Mouse (Mus musculus): ENCODE results near the gene Folr2. TPM values are rescaled to one million over a fixed set of nuclear protein-coding genes. Genes with fewer than 3 reads are reported as not detected.

The Folr2 gene
- polyA plus RNA-seq, 2 experiments = 4.2 to 7.4 TPM

GRCm38 (mm10) chr7:101875978-101876377, 19.0 kb upstream of the Folr2 start:
- H3K9me3 ChIP-seq (ENCODE audit: control insufficient read depth, low read length) = no peaks in the 10 kb centered on the region
- no peak overlapping the region for H3K4me3 ChIP-seq (ENCODE audit: insufficient read depth in 1 of 2, low read depth in 2 of 2, low read length in 2 of 2)
- H3K4me2 ChIP-seq (ENCODE audit: low read depth) = no peak overlapping the region
- H3K36me3 ChIP-seq (replicated peaks; ENCODE audit: control insufficient read depth, insufficient read depth, low read depth) = no peaks in the 10 kb centered on the region
- H3K27ac ChIP-seq = no peak overlapping the region
- no peak for ATAC-seq (ENCODE audit: insufficient read depth)
- DNase-seq (ENCODE audit: low read depth in 3 of 3, low spot score in 3 of 3) = no peak
- no peak for TF ChIP-seq CTCF (IDR thresholded peaks at IDR 0.05; ENCODE audit: low read depth)
- no peak for TF ChIP-seq EP300 (IDR thresholded peaks at IDR 0.05; ENCODE audit: low read depth)
- no peak overlapping the region for H3K9ac ChIP-seq (replicated peaks)
- H3K27me3 ChIP-seq (ENCODE audit: control insufficient read depth, insufficient read depth, low read length) = no peaks in the 10 kb centered on the region
- WGBS (ENCODE audit: insufficient replicate concordance) = 63% methylated on average over 1 of the region's 1 CpGs
- H3K4me1 ChIP-seq (replicated peaks; ENCODE audit: control insufficient read depth in 2 of 2, insufficient read depth in 2 of 2, low read length in 1 of 2) = peaks cover 0 to 3% of the 10 kb centered on the region in 2 experiments; a peak in 1 of 4 replicates

GRCm38 (mm10) chr7:101871296-101871695, 14.3 kb upstream of the Folr2 start:
- Histone ChIP-seq H3K9me3 (ENCODE audit: control insufficient read depth, low read length) (no peaks in the 10 kb centered on the region), H3K36me3 (replicated peaks; ENCODE audit: control insufficient read depth, insufficient read depth, low read depth) (no peaks in the 10 kb centered on the region), H3K4me2 (ENCODE audit: low read depth) (no peak overlapping the region), H3K4me3 (ENCODE audit: insufficient read depth in 1 of 2, low read depth in 2 of 2, low read length in 2 of 2) (no peak overlapping the region), H3K9ac (replicated peaks) (no peak overlapping the region), H3K4me1 (replicated peaks; ENCODE audit: control insufficient read depth in 2 of 2, insufficient read depth in 2 of 2, low read length in 1 of 2) (peaks cover 0 to 3% of the 10 kb centered on the region in 2 experiments; a peak in 2 of 4 replicates), H3K27me3 (ENCODE audit: control insufficient read depth, insufficient read depth, low read length) (no peaks in the 10 kb centered on the region), H3K27ac (no peak overlapping the region)
- TF ChIP-seq CTCF (IDR thresholded peaks at IDR 0.05; ENCODE audit: low read depth) (no peak), EP300 (IDR thresholded peaks at IDR 0.05; ENCODE audit: low read depth) (no peak)
- DNase-seq (ENCODE audit: low read depth in 3 of 3, low spot score in 3 of 3) (no peak), ATAC-seq (ENCODE audit: insufficient read depth) (peak; percentile 35; the same call in 1 of the 2 replicates)
- 70% methylated on average over 3 of the region's 3 CpGs for WGBS (ENCODE audit: insufficient replicate concordance)

- no peak within 1 kb of the TSS for H3K4me2 ChIP-seq (ENCODE audit: low read depth)
- no peak for TF ChIP-seq CTCF (IDR thresholded peaks at IDR 0.05; ENCODE audit: low read depth)
- no peak for TF ChIP-seq EP300 (IDR thresholded peaks at IDR 0.05; ENCODE audit: low read depth)
- no peak for ATAC-seq (ENCODE audit: insufficient read depth)
These were observed 13.6 kb upstream of the Folr2 start, which contains the start of gene Folr1 for GRCm38 (mm10) chr7:101870629-101871028. TSS of gene Folr1 (minus strand) at chr7:101870788.

GRCm38 (mm10) chr7:101869163-101869500, 12.1 kb upstream of the Folr2 start:
- H3K4me3 ChIP-seq (ENCODE audit: insufficient read depth in 1 of 2, low read depth in 2 of 2, low read length in 2 of 2) = no peak overlapping the region
- no peak for TF ChIP-seq CTCF (IDR thresholded peaks at IDR 0.05; ENCODE audit: low read depth)
- TF ChIP-seq EP300 (IDR thresholded peaks at IDR 0.05; ENCODE audit: low read depth) = no peak
- H3K9ac ChIP-seq (replicated peaks) = no peak overlapping the region
- no peaks in the 10 kb centered on the region for H3K27me3 ChIP-seq (ENCODE audit: control insufficient read depth, insufficient read depth, low read length)
- DNase-seq (ENCODE audit: low read depth in 3 of 3, low spot score in 3 of 3) (no peak), ATAC-seq (ENCODE audit: insufficient read depth) (no peak)
- H3K9me3 ChIP-seq (ENCODE audit: control insufficient read depth, low read length) = no peaks in the 10 kb centered on the region
- 60% methylated on average over 7 of the region's 7 CpGs for WGBS (ENCODE audit: insufficient replicate concordance)
- no peaks in the 10 kb centered on the region for H3K36me3 ChIP-seq (replicated peaks; ENCODE audit: control insufficient read depth, insufficient read depth, low read depth)
- H3K4me1 ChIP-seq (replicated peaks; ENCODE audit: control insufficient read depth in 2 of 2, insufficient read depth in 2 of 2, low read length in 1 of 2) = peaks cover 0 to 3% of the 10 kb centered on the region in 2 experiments; a peak in 2 of 4 replicates
- H3K4me2 ChIP-seq (ENCODE audit: low read depth) = no peak overlapping the region
- no peak overlapping the region for H3K27ac ChIP-seq

More at GRCm38 (mm10) chr7:101870629-101871028, 13.6 kb upstream of the Folr2 start, which contains the start of gene Folr1:
- Histone ChIP-seq H3K9me3 (ENCODE audit: control insufficient read depth, low read length) (no peaks in the 10 kb centered on the region), H3K4me3 (ENCODE audit: insufficient read depth in 1 of 2, low read depth in 2 of 2, low read length in 2 of 2) (no peak within 1 kb of the TSS), H3K4me1 (replicated peaks; ENCODE audit: control insufficient read depth in 2 of 2, insufficient read depth in 2 of 2, low read length in 1 of 2) (peaks cover 0 to 3% of the 10 kb centered on the region in 2 experiments; a peak in 2 of 4 replicates), H3K27me3 (ENCODE audit: control insufficient read depth, insufficient read depth, low read length) (no peaks in the 10 kb centered on the region), H3K27ac (no peak within 1 kb of the TSS), H3K36me3 (replicated peaks; ENCODE audit: control insufficient read depth, insufficient read depth, low read depth) (no peaks in the 10 kb centered on the region), H3K9ac (replicated peaks) (no peak within 1 kb of the TSS)
- 47% methylated on average over 2 of the region's 2 CpGs for WGBS (ENCODE audit: insufficient replicate concordance)
- DNase-seq (ENCODE audit: low read depth in 3 of 3, low spot score in 3 of 3) = no peak

- ATAC-seq (ENCODE audit: insufficient read depth) (no peak), DNase-seq (ENCODE audit: low read depth in 3 of 3, low spot score in 3 of 3) (no peak)
- peaks cover 0 to 3% of the 10 kb centered on the region in 2 experiments; a peak in 2 of 4 replicates for H3K4me1 ChIP-seq (replicated peaks; ENCODE audit: control insufficient read depth in 2 of 2, insufficient read depth in 2 of 2, low read length in 1 of 2)
- 63% methylated on average over 13 of the region's 13 CpGs for WGBS (ENCODE audit: insufficient replicate concordance)
- no peak overlapping the region for H3K4me2 ChIP-seq (ENCODE audit: low read depth)
- H3K36me3 ChIP-seq (replicated peaks; ENCODE audit: control insufficient read depth, insufficient read depth, low read depth) = no peaks in the 10 kb centered on the region
- no peak overlapping the region for H3K27ac ChIP-seq
- H3K27me3 ChIP-seq (ENCODE audit: control insufficient read depth, insufficient read depth, low read length) = no peaks in the 10 kb centered on the region
- H3K4me3 ChIP-seq (ENCODE audit: insufficient read depth in 1 of 2, low read depth in 2 of 2, low read length in 2 of 2) = no peak overlapping the region
- TF ChIP-seq EP300 (IDR thresholded peaks at IDR 0.05; ENCODE audit: low read depth) = no peak
- H3K9ac ChIP-seq (replicated peaks) = no peak overlapping the region
- H3K9me3 ChIP-seq (ENCODE audit: control insufficient read depth, low read length) = no peaks in the 10 kb centered on the region
These were observed 11.5 kb upstream of the Folr2 start for GRCm38 (mm10) chr7:101868241-101869162.
